Mouse (Mus musculus) brown adipose tissue, adult 24 weeks (tissue): ENCODE results near the gene Hivep2. TPM values are rescaled to one million over a fixed set of nuclear protein-coding genes. Genes with fewer than 3 reads are reported as not detected.

Source experiments
- H3K27ac ChIP-seq: fragments of 200-500 bp; replicated peaks from 2 replicates; pipeline ENCODE4 v1.5.1; 2012; ENCODE audit warnings: low read depth, mild to moderate bottlenecking, low read length
- H3K4me1 ChIP-seq: fragments of 200-500 bp; 2 replicates; pipeline ENCODE4 v1.6.1; 2012; ENCODE audit warnings: low read length, mixed read lengths; ENCODE audit not compliant: control insufficient read depth, insufficient read depth, insufficient read length
- H3K4me3 ChIP-seq: fragments of 200-500 bp; 2 replicates; pipeline ENCODE4 v1.5.1; 2012; ENCODE audit warnings: low read depth, mild to moderate bottlenecking, low read length, moderate library complexity; ENCODE audit not compliant: insufficient read depth
- polyA plus RNA-seq: library from polyadenylated mRNA; stranded (reverse); fragments of >200 nt; gene quantifications from 2 replicates; pipeline ENCODE4 v1.2.4, GENCODE M21; 2012; ENCODE audit not compliant: missing spikeins, insufficient read depth, insufficient read length

The Hivep2 gene
- polyA plus RNA-seq, 1 experiment = 12.6 TPM

GRCm38 (mm10) chr10:14044046-14044782, 78.3 kb downstream of the Hivep2 start:
- Histone ChIP-seq H3K4me1 (peaks cover 33% of the 10 kb centered on the region), H3K4me3 (no peak overlapping the region), H3K27ac (0 out of 2 replicates have a peak overlapping the region, but pooled peaks have one; percentile 0)

GRCm38 (mm10) chr10:14044783-14045392, 79.0 kb downstream of the Hivep2 start:
- H3K4me3 ChIP-seq = no peak overlapping the region
- H3K27ac ChIP-seq = no peak overlapping the region
- H3K4me1 ChIP-seq = peaks cover 39% of the 10 kb centered on the region

- peak overlapping the region; percentile 44 for H3K27ac ChIP-seq
- H3K4me3 ChIP-seq = no peak overlapping the region
- peaks cover 40% of the 10 kb centered on the region for H3K4me1 ChIP-seq
These were observed 79.9 kb downstream of the Hivep2 start for GRCm38 (mm10) chr10:14045745-14046144.

- Histone ChIP-seq H3K4me1 (peaks cover 40% of the 10 kb centered on the region), H3K27ac (no peak overlapping the region), H3K4me3 (no peak overlapping the region)
These were observed 80.3 kb downstream of the Hivep2 start for GRCm38 (mm10) chr10:14046171-14046651.

GRCm38 (mm10) chr10:14046935-14047334, 81.1 kb downstream of the Hivep2 start:
- H3K27ac ChIP-seq = no peak overlapping the region
- peaks cover 40% of the 10 kb centered on the region for H3K4me1 ChIP-seq
- no peak overlapping the region for H3K4me3 ChIP-seq

GRCm38 (mm10) chr10:14047661-14048060, 81.8 kb downstream of the Hivep2 start:
- peak overlapping the region; percentile 27 for H3K27ac ChIP-seq
- H3K4me1 ChIP-seq = peaks cover 40% of the 10 kb centered on the region
- H3K4me3 ChIP-seq = no peak overlapping the region

GRCm38 (mm10) chr10:14048322-14048915, 82.5 kb downstream of the Hivep2 start:
- Histone ChIP-seq H3K4me1 (peaks cover 38% of the 10 kb centered on the region), H3K27ac (peak overlapping the region; percentile 60), H3K4me3 (no peak overlapping the region)

- peaks cover 35% of the 10 kb centered on the region for H3K4me1 ChIP-seq
- peak overlapping the region; percentile 60 for H3K27ac ChIP-seq
- no peak overlapping the region for H3K4me3 ChIP-seq
These were observed 83.1 kb downstream of the Hivep2 start for GRCm38 (mm10) chr10:14048916-14049445.

GRCm38 (mm10) chr10:14049686-14050085, 83.8 kb downstream of the Hivep2 start:
- Histone ChIP-seq H3K27ac (no peak overlapping the region), H3K4me3 (no peak overlapping the region)

GRCm38 (mm10) chr10:14050586-14050985, 84.7 kb downstream of the Hivep2 start:
- Histone ChIP-seq H3K4me1 (peaks cover 35% of the 10 kb centered on the region), H3K4me3 (no peak overlapping the region), H3K27ac (no peak overlapping the region)

More at GRCm38 (mm10) chr10:14049686-14050085, 83.8 kb downstream of the Hivep2 start:
- peaks cover 38% of the 10 kb centered on the region for H3K4me1 ChIP-seq

GRCm38 (mm10) chr10:14052109-14052689, 86.3 kb downstream of the Hivep2 start:
- no peak overlapping the region for H3K4me3 ChIP-seq

GRCm38 (mm10) chr10:14054860-14055259, 89.0 kb downstream of the Hivep2 start:
- peaks cover 19% of the 10 kb centered on the region for H3K4me1 ChIP-seq
- H3K4me3 ChIP-seq = no peak overlapping the region
- peak overlapping the region; percentile 69 for H3K27ac ChIP-seq

More at GRCm38 (mm10) chr10:14052109-14052689, 86.3 kb downstream of the Hivep2 start:
- Histone ChIP-seq H3K27ac (no peak overlapping the region), H3K4me1 (peaks cover 39% of the 10 kb centered on the region)

- Histone ChIP-seq H3K4me3 (no peak overlapping the region), H3K27ac (peak overlapping the region; percentile 69), H3K4me1 (peaks cover 18% of the 10 kb centered on the region)
These were observed 89.7 kb downstream of the Hivep2 start for GRCm38 (mm10) chr10:14055533-14055981.

GRCm38 (mm10) chr10:14056057-14056456, 90.2 kb downstream of the Hivep2 start:
- peaks cover 18% of the 10 kb centered on the region for H3K4me1 ChIP-seq
- H3K27ac ChIP-seq = peak overlapping the region; percentile 69
- no peak overlapping the region for H3K4me3 ChIP-seq
